Mouse (Mus musculus) kidney, postnatal 0 days (tissue): ENCODE results near the gene Gm21985. TPM values are rescaled to one million over a fixed set of nuclear protein-coding genes. Genes with fewer than 3 reads are reported as not detected.

Experiments
- ATAC-seq: fragments of 200-750 bp; cut with Nextera tagmentation; replicated peaks from 2 replicates; pipeline ENCODE4 v1.8.0; 2017; ENCODE audit warnings: low read depth, moderate number of reproducible peaks, moderate TSS enrichment, moderate library complexity; ENCODE audit not compliant: low FRiP score
- DNase-seq: peaks from one replicate; pipeline ENCODE4 v3.0.0-alpha.2; 2016; ENCODE audit warnings: low spot score
- H3K27ac ChIP-seq: fragments of 300-500 bp; sonication (generic); 2 replicates; pipeline ENCODE4 v1.5.1; 2014; ENCODE audit warnings: mild to moderate bottlenecking
- H3K27me3 ChIP-seq: fragments of 300-500 bp; sonication (generic); 2 replicates; pipeline ENCODE4 v1.6.1; 2014; ENCODE audit warnings: low read length, mixed read lengths; ENCODE audit not compliant: insufficient read depth
- H3K36me3 ChIP-seq: fragments of 300-500 bp; sonication (generic); 2 replicates; pipeline ENCODE4 v1.6.1; 2014; ENCODE audit warnings: low read length, mixed read lengths; ENCODE audit not compliant: insufficient read depth
- H3K4me1 ChIP-seq: fragments of 300-500 bp; sonication (generic); replicated peaks from 2 replicates; pipeline ENCODE4 v1.6.1; 2014; ENCODE audit warnings: antibody characterized with exemption, low read length, mixed read lengths; ENCODE audit not compliant: insufficient read depth
- H3K4me2 ChIP-seq: fragments of 300-500 bp; sonication (generic); 2 replicates; pipeline ENCODE4 v1.6.1; 2014; ENCODE audit warnings: mild to moderate bottlenecking, low read length, moderate library complexity, mixed read lengths
- H3K4me3 ChIP-seq: fragments of 300-500 bp; sonication (generic); replicated peaks from 2 replicates; pipeline ENCODE4 v1.5.1; 2014; ENCODE audit warnings: low read depth, low read length
- H3K9ac ChIP-seq: fragments of 300-500 bp; sonication (generic); 2 replicates; pipeline ENCODE4 v1.6.1; 2014; ENCODE audit warnings: low read depth, low read length
- H3K9me3 ChIP-seq: fragments of 300-500 bp; sonication (generic); replicated peaks from 2 replicates; pipeline ENCODE4 v1.6.1; 2016; ENCODE audit warnings: low read length, inconsistent platforms, mixed read lengths
- CTCF ChIP-seq: IDR thresholded peaks from 2 replicates; pipeline ENCODE4 v1.5.1; 2016; ENCODE audit warnings: antibody characterized with exemption, low read depth, mild to moderate bottlenecking, moderate library complexity
- WGBS: fragments of 180-500 bp; shearing (Covaris S2); extraction: QIAGEN DNeasy Blood & Tissue Kit; methylation state at CpG from one replicate; pipeline ENCODE4 v1.1.7; 2014; 5-methylcytosine and 5-hydroxymethylcytosine counted together
- polyA plus RNA-seq: library from polyadenylated mRNA; unstranded; fragments of >200 nt; fragmentation: Nextera tagmentation; extraction: Ambion mirVana; gene quantifications from 2 replicates; pipeline ENCODE4 v1.2.1, GENCODE M21; 2015

Gm21985 gene
- polyA plus RNA-seq, 1 experiment from 2014 or later = not detected

DNA sequence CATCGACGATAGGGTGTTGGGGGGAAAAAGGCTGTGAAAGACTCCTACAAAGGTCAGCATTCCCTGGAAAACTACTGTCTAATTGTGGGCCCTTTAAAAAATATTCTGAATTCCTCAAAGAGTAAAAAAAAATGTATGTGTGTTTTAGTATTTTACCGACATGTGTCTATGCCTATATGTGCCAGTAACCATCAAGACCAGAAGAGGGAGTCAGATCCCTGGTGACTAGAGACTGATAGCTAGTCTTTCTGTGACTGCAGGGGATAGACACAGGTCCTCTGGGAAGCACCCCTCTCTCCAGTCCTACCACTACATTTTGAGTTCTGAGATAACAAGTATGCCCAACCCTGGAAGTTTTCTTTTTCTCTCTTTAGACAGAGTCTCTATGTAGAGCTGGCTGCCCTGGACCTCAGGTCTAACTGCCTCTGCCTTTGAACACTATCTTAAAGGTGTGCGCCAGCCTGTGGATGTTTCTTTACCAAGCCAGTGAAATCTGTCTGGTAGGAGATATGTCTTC lies 3.3 kb upstream of the Gm21985 start:
- Histone ChIP-seq H3K9ac (peak overlapping the region; percentile 10; the same call in 1 of the 2 replicates), H3K4me1 (peaks cover 10% of the 10 kb centered on the region; the same call in 1 of the 2 replicates), H3K4me3 (peak overlapping the region; percentile 62), H3K36me3 (no peaks in the 10 kb centered on the region), H3K27me3 (no peaks in the 10 kb centered on the region), H3K27ac (no peak overlapping the region), H3K9me3 (no peaks in the 10 kb centered on the region), H3K4me2 (peak overlapping the region; percentile 70)
- DNase-seq (peak; percentile 60), ATAC-seq (no peak)
- WGBS = 33% methylated on average over 4 of the region's 4 CpGs
- peak; percentile 57 for TF ChIP-seq CTCF

DNA sequence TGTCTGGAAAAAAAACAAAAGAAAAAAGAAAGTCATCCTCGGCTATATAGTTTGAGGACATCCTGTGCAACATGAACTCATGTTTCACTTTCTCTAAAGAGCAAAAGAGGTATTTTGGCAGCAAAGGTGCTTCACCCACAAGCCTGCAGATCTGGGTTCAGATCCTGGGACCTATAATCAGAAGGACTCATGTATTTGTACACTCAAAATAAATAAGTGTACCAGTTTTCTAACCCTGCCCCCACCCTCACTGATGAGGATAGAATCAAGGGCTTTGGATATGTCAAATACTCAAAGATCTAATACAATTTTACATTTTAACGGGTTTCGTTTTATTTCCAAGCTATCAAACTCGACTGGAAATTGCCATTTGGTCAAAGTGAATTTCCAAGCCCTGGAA lies 1.8 kb upstream of the Gm21985 start:
- no peak for TF ChIP-seq CTCF
- no peak overlapping the region for H3K27ac ChIP-seq
- no peak for DNase-seq
- WGBS = 74% methylated on average over 4 of the region's 4 CpGs
- no peak for ATAC-seq
- no peak overlapping the region for H3K4me2 ChIP-seq
- no peak overlapping the region for H3K9ac ChIP-seq
- no peaks in the 10 kb centered on the region for H3K27me3 ChIP-seq
- H3K4me1 ChIP-seq = peaks cover 14% of the 10 kb centered on the region; the same call in 1 of the 2 replicates
- H3K9me3 ChIP-seq = no peaks in the 10 kb centered on the region
- H3K36me3 ChIP-seq = no peaks in the 10 kb centered on the region
- no peak overlapping the region for H3K4me3 ChIP-seq

DNA sequence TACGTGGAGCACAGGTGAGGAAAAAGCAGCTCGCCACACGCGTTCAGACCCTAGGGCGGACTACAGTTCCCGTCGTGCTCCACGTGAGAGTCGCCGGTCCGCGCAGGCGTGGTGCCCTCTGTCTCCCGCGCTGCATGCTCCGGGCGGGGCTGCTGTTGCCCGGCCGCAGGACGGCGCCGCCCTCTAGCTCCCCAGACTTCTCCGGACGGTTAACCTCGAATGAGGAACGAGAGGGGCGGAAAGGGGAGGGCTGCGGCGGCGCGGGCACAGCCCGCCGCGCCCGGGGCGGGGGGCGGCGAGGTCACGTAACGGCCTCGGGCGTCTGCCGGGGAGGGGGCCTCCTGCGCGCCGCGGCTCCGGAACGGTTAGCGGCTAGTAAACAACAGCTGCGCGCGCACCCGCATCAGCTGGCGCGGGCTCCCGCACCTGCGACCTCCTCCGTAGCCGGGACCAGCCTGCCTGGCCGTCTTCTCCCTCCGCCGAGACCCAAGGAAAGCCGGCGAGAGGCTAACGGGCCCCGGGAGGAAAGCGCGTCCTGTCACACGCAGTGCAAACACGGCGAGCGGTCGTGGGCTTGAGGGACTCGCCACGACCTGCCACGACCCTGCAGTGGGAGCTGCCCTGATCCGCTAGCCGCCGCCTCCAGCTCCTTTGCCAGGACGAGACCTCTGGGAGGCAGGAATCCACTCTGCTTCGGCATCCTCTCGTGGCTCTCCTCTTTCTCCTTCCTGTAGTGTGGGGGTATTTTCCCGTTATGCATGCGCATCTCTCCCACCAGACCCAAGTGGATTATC lies 469 bp upstream of the Gm21985 start, which contains the start of gene Slc12a6:
TSS of gene Slc12a6 (plus strand) at position 378 of the 794 bp plus-strand sequence.
- ATAC-seq = peak; percentile 95
- peak; percentile 96 for DNase-seq
- WGBS = under 1% methylated on average over 72 of the region's 85 CpGs
- Histone ChIP-seq H3K4me1 (peaks cover 14% of the 10 kb centered on the region; the same call in 1 of the 2 replicates), H3K27ac (peak within 1 kb of the TSS; percentile 91), H3K9me3 (no peaks in the 10 kb centered on the region), H3K4me2 (peak within 1 kb of the TSS; percentile 81), H3K4me3 (peak within 1 kb of the TSS; percentile 84), H3K36me3 (no peaks in the 10 kb centered on the region), H3K9ac (peak within 1 kb of the TSS; percentile 85), H3K27me3 (no peaks in the 10 kb centered on the region)
- TF ChIP-seq CTCF = peak; percentile 43; the same call in 1 of the 2 replicates

DNA sequence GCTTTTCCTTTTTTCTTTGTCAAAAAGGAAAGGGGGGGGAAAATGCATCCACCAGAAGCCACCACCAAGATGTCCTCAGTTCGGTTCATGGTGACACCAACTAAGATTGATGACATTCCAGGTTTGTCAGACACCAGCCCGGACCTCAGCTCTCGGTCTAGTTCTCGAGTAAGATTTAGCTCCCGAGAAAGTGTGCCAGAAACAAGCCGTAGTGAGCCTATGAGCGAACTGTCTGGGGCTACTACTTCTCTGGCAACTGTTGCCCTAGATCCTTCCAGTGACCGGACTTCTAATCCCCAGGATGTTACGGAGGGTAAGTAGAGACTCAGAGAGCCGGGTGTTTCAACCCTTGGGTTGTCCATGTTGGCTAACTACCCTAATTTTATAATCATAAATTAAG lies 666 bp downstream of the Gm21985 start:
- peak; percentile 31 for DNase-seq
- peak overlapping the region; percentile 91; the same call in 1 of the 2 replicates for H3K27ac ChIP-seq
- peaks cover 14% of the 10 kb centered on the region; the same call in 1 of the 2 replicates for H3K4me1 ChIP-seq
- H3K27me3 ChIP-seq = no peaks in the 10 kb centered on the region
- H3K9ac ChIP-seq = peak overlapping the region; percentile 85
- no peaks in the 10 kb centered on the region for H3K36me3 ChIP-seq
- peak overlapping the region; percentile 81 for H3K4me2 ChIP-seq
- 21% methylated on average over 10 of the region's 10 CpGs for WGBS
- no peak for ATAC-seq
- peak overlapping the region; percentile 84 for H3K4me3 ChIP-seq
- no peak for TF ChIP-seq CTCF
- H3K9me3 ChIP-seq = no peaks in the 10 kb centered on the region

DNA sequence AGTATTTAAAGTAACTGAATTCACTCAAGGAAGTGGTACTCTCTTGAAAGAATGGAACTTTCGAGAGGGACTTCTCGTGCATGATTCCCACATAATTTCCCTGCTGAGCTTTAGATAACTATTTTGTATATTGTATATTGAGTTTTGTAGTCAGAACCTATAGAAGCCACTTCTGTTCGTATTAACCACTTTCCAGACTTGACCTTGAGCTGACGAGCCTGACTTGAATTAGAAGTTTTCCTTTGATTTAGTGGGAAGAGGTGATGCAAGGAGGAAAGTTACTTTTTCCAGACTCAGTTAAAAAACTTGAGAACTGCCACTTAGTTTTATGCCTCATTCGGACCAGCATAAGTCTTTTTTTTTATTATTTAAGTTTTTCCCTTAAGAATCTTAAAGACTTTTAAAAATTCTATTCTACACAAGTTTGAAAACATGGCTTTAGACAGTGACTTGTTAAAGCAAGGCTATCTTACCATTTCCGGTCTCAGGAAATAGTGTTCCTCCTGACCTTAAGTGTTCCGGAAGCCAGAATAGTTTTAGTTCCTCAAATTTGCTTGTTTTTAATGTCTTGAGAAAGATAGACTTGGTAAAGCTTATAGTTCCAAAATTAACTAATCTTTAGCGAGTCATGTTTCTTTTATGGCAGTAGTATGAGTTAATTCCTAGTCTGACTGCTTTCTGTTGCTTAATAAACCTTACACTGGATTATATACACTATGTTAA lies 1.6 kb downstream of the Gm21985 start:
- DNase-seq (no peak), ATAC-seq (no peak)

DNA sequence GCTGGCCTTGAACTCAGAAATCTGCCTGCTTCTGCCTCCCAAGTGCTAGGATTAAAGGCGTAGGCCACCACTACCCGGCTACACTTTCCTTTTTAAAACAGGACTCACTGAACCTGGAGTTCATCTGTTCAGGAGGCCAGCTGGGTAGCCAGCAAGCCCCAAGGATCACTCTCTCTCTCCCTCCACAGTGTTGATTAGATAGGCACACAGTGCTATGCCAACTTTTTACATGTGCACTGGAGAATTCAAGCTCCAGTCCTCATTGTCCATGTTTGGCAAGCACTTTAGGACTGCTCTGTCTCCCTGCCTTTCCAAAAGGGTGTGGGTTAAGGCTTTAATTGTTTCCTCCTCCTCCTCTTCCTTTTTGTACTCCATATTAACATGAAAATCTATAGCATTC lies 3.9 kb downstream of the Gm21985 start:
- Histone ChIP-seq H3K9me3 (no peaks in the 10 kb centered on the region), H3K4me1 (0 out of 2 replicates have a peak, but pooled peaks cover 4% of the 10 kb centered on the region), H3K4me2 (no peak overlapping the region), H3K4me3 (no peak overlapping the region), H3K27me3 (no peaks in the 10 kb centered on the region), H3K27ac (no peak overlapping the region), H3K36me3 (no peaks in the 10 kb centered on the region), H3K9ac (no peak overlapping the region)
- DNase-seq = no peak
- TF ChIP-seq CTCF = no peak
- no peak for ATAC-seq
- 90% methylated on average over 2 of the region's 2 CpGs for WGBS

More for the DNA sequence above, 1.6 kb downstream of the Gm21985 start:
- peak overlapping the region; percentile 84 for H3K4me3 ChIP-seq
- no peaks in the 10 kb centered on the region for H3K36me3 ChIP-seq
- peaks cover 12% of the 10 kb centered on the region; the same call in 1 of the 2 replicates for H3K4me1 ChIP-seq
- H3K27me3 ChIP-seq = no peaks in the 10 kb centered on the region
- H3K27ac ChIP-seq = no peak overlapping the region
- H3K9ac ChIP-seq = no peak overlapping the region
- H3K4me2 ChIP-seq = peak overlapping the region; percentile 81
- WGBS = 53% methylated on average over 8 of the region's 8 CpGs
- H3K9me3 ChIP-seq = no peaks in the 10 kb centered on the region
- TF ChIP-seq CTCF = no peak
